Mouse (Mus musculus) hindbrain, embryonic 11.5 days (tissue): ENCODE results near the gene 1700018B08Rik. TPM values are rescaled to one million over a fixed set of nuclear protein-coding genes. Genes with fewer than 3 reads are reported as not detected.

ENCODE experiments used
- ATAC-seq: fragments of 200-750 bp; cut with Nextera tagmentation; 2 replicates; pipeline ENCODE4 v1.8.0; 2017; ENCODE audit warnings: mild to moderate bottlenecking, moderate TSS enrichment, moderate library complexity; ENCODE audit not compliant: low FRiP score
- DNase-seq: peaks from one replicate; pipeline ENCODE4 v3.0.0-alpha.2; 2015; ENCODE audit warnings: low spot score
- H3K27ac ChIP-seq: fragments of 300-500 bp; sonication (generic); 2 replicates; pipeline ENCODE4 v1.5.1; 2014; ENCODE audit warnings: mild to moderate bottlenecking, low read depth, low read length
- H3K27me3 ChIP-seq: fragments of 300-500 bp; sonication (generic); 2 replicates; pipeline ENCODE4 v1.6.1; 2014; ENCODE audit warnings: mild to moderate bottlenecking, low read length, moderate library complexity, mixed read lengths; ENCODE audit not compliant: control insufficient read depth, insufficient read depth
- H3K36me3 ChIP-seq: fragments of 300-500 bp; sonication (generic); 2 replicates; pipeline ENCODE4 v1.6.1; 2014; ENCODE audit warnings: mild to moderate bottlenecking, low read length, moderate library complexity, mixed read lengths; ENCODE audit not compliant: control insufficient read depth, insufficient read depth
- H3K4me1 ChIP-seq: fragments of 300-500 bp; sonication (generic); replicated peaks from 2 replicates; pipeline ENCODE4 v1.6.1; 2014; ENCODE audit warnings: low read length, mixed read lengths; ENCODE audit not compliant: control insufficient read depth, insufficient read depth
- H3K4me2 ChIP-seq: fragments of 300-500 bp; sonication (generic); replicated peaks from 2 replicates; pipeline ENCODE4 v1.6.1; 2014; ENCODE audit warnings: mild to moderate bottlenecking, low read depth, low read length
- H3K4me3 ChIP-seq: fragments of 300-500 bp; sonication (generic); 2 replicates; pipeline ENCODE4 v1.5.1; 2014; ENCODE audit warnings: low read depth, low read length
- H3K9ac ChIP-seq: fragments of 300-500 bp; sonication (generic); 2 replicates; pipeline ENCODE4 v1.6.1; 2014; ENCODE audit warnings: low read depth, low read length
- H3K9me3 ChIP-seq: fragments of 300-500 bp; sonication (generic); 2 replicates; pipeline ENCODE4 v1.6.1; 2016; ENCODE audit warnings: low read length; ENCODE audit not compliant: control insufficient read depth
- WGBS: fragments of 180-500 bp; shearing (Covaris S2); extraction: QIAGEN DNeasy Blood & Tissue Kit; methylation state at CpG from one replicate; pipeline ENCODE4 v1.1.7; 2014; 5-methylcytosine and 5-hydroxymethylcytosine counted together
- polyA plus RNA-seq: library from polyadenylated mRNA; unstranded; fragments of >200 nt; fragmentation: Nextera tagmentation; extraction: Ambion mirVana; gene quantifications from 2 replicates; pipeline ENCODE4 v1.2.1, GENCODE M21; 2014

Gene 1700018B08Rik
- polyA plus RNA-seq, 1 experiment from 2014 or later, result not detected

- Histone ChIP-seq H3K9ac (no peak overlapping the region), H3K4me2 (no peak overlapping the region), H3K4me1 (no peaks in the 10 kb centered on the region; the same call in 1 of the 2 replicates), H3K4me3 (no peak overlapping the region), H3K36me3 (no peaks in the 10 kb centered on the region), H3K9me3 (no peaks in the 10 kb centered on the region), H3K27ac (no peak overlapping the region), H3K27me3 (no peaks in the 10 kb centered on the region)
- DNase-seq (no peak), ATAC-seq (no peak)
- 78% methylated on average over 17 of the region's 17 CpGs for WGBS
These were observed 26.7 kb upstream of the 1700018B08Rik start for GRCm38 (mm10) chr8:121570801-121571200.

DNA sequence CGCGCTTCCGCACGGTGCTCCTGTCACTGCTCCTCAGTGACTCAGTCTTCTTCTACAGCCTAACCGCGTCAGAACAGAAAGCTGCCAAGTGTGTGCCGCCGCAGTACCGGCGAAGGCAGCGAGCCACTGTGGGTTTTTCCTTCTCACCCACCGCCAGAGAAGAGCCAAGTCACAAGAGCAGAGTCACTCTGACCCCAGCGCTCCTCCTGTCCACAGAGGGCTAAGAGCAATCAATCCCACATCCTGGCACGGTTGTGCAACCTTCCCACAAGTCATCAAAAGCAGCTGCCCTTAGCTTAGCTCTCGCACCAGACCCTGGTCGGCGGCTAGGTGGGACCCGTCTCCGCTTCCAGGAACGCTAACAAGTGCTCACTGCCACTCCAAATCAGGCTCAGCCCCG, 26.2 kb upstream of the 1700018B08Rik start:
- Histone ChIP-seq H3K27ac (no peak overlapping the region), H3K4me1 (no peaks in the 10 kb centered on the region; the same call in 1 of the 2 replicates), H3K9ac (no peak overlapping the region), H3K36me3 (no peaks in the 10 kb centered on the region), H3K4me2 (no peak overlapping the region), H3K27me3 (no peaks in the 10 kb centered on the region), H3K4me3 (no peak overlapping the region), H3K9me3 (no peaks in the 10 kb centered on the region)
- DNase-seq (no peak), ATAC-seq (no peak)
- 86% methylated on average over 21 of the region's 21 CpGs for whole genome bisulfite sequencing

DNA sequence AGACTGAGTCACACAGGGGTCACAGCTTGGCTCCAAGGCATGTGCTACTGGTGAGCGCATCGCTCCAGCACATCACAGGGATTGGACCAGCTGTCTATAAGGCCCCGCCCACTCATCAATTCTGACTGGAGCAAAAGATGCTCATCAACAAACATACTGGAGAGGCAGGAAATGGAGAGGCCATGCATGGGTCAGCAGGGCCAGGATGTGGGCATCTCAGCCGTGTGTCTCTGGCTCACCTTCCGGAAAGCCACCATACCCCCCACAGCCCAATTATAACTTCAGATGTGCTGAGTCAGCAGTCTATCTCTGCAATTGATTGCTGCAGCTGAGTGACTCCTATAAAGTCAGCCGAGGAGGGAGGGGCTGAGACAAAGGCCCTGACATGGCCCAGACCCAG, 24.2 kb upstream of the 1700018B08Rik start:
- H3K4me2 ChIP-seq, result no peak overlapping the region
- H3K4me3 ChIP-seq, result no peak overlapping the region
- no peaks in the 10 kb centered on the region for H3K36me3 ChIP-seq
- 71% methylated on average over 6 of the region's 6 CpGs for WGBS
- H3K27me3 ChIP-seq, result no peaks in the 10 kb centered on the region
- 0 out of 2 replicates have a peak, but pooled peaks have one; percentile 26 for ATAC-seq
- no peak overlapping the region for H3K9ac ChIP-seq
- no peaks in the 10 kb centered on the region for H3K9me3 ChIP-seq
- H3K4me1 ChIP-seq, result no peaks in the 10 kb centered on the region; the same call in 1 of the 2 replicates
- no peak overlapping the region for H3K27ac ChIP-seq
- DNase-seq, result peak; percentile 27

DNA sequence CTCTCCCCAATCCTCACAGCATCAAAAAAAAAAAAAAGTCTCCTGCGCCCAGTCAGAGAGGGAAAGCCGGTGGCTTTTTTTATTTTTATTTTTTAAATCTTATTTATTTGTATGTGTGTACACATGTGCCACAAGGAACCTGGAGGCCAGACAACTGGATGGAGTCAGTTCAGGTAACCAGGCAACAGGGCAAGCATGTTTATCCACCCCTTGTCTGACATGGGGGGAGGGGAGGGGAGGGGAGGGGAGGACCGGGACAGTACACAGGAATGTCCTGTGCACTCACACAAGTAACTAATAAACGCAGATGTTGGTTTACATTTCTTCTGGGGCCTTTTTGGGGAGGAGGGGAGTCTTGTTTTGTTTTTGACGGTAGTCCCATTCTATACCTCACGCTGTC, 19.6 kb upstream of the 1700018B08Rik start:
- no peak overlapping the region for H3K4me2 ChIP-seq
- DNase-seq (no peak), ATAC-seq (no peak)
- no peaks in the 10 kb centered on the region for H3K9me3 ChIP-seq
- no peaks in the 10 kb centered on the region for H3K36me3 ChIP-seq
- H3K27me3 ChIP-seq, result no peaks in the 10 kb centered on the region
- H3K9ac ChIP-seq, result no peak overlapping the region
- WGBS, result 68% methylated on average over 6 of the region's 6 CpGs
- H3K4me3 ChIP-seq, result no peak overlapping the region
- no peaks in the 10 kb centered on the region; the same call in 1 of the 2 replicates for H3K4me1 ChIP-seq
- H3K27ac ChIP-seq, result no peak overlapping the region

DNA sequence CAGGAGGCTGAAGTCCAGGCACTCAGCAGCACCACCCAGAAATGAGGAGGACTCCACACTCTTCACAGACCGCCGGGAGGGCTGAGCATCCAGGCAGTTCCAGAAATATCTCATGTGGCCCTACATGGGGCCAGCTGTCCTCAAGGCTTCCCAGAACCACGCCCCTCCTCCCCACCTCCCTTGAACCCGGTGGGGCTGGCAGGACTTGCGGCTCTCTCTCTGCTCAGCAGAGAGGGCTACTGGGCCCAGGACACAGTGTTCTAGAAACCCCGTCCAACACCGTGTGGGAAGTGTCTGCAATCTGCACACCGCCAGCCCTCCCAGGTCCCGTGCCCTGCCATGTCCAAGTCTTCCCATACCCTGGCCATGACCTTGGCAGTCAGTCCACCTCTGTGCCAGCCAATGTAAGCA, 18.8 kb upstream of the 1700018B08Rik start:
- Histone ChIP-seq H3K4me3 (no peak overlapping the region), H3K4me2 (no peak overlapping the region), H3K4me1 (no peaks in the 10 kb centered on the region), H3K9ac (no peak overlapping the region), H3K27ac (no peak overlapping the region), H3K27me3 (no peaks in the 10 kb centered on the region), H3K9me3 (no peaks in the 10 kb centered on the region), H3K36me3 (no peaks in the 10 kb centered on the region)
- DNase-seq, result no peak
- no peak for ATAC-seq
- WGBS, result 82% methylated on average over 9 of the region's 9 CpGs

- DNase-seq (no peak), ATAC-seq (no peak)
- no peak overlapping the region for H3K4me3 ChIP-seq
- no peak overlapping the region for H3K27ac ChIP-seq
- no peaks in the 10 kb centered on the region for H3K36me3 ChIP-seq
- 86% methylated on average over 16 of the region's 16 CpGs for WGBS
- H3K9ac ChIP-seq, result no peak overlapping the region
- no peaks in the 10 kb centered on the region for H3K27me3 ChIP-seq
- no peaks in the 10 kb centered on the region for H3K9me3 ChIP-seq
- H3K4me1 ChIP-seq, result no peaks in the 10 kb centered on the region
- H3K4me2 ChIP-seq, result no peak overlapping the region
These were observed 17.7 kb upstream of the 1700018B08Rik start for GRCm38 (mm10) chr8:121561636-121562345.

- Histone ChIP-seq H3K4me1 (no peaks in the 10 kb centered on the region), H3K4me3 (no peak overlapping the region), H3K9me3 (no peaks in the 10 kb centered on the region), H3K36me3 (no peaks in the 10 kb centered on the region), H3K9ac (no peak overlapping the region), H3K27ac (no peak overlapping the region), H3K27me3 (no peaks in the 10 kb centered on the region), H3K4me2 (no peak overlapping the region)
- 90% methylated on average over 7 of the region's 7 CpGs for WGBS
- DNase-seq (no peak), ATAC-seq (no peak)
These were observed 16.4 kb upstream of the 1700018B08Rik start for GRCm38 (mm10) chr8:121560432-121561100.

DNA sequence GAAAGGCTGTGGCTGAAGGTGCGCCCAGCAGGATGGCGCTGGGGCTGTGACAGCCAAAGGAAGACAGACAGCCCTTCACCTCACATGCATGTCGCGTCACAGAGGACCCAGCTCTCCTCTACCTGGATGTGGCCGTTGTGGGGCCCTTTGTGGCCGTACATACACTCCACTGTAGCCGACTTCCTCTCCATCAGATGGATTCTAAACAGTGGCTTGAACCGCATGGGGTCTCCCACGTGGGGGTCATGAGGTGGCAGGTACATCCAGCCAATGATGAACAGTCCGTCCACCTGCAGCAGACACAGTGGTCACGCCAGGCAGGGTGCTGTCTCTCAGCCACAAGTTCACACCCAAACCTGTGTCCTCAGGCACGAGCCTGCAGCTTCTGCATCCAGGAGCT, 15.7 kb upstream of the 1700018B08Rik start:
- no peaks in the 10 kb centered on the region for H3K9me3 ChIP-seq
- ATAC-seq (no peak), DNase-seq (no peak)
- H3K36me3 ChIP-seq, result no peaks in the 10 kb centered on the region
- no peaks in the 10 kb centered on the region for H3K27me3 ChIP-seq
- no peaks in the 10 kb centered on the region for H3K4me1 ChIP-seq
- no peak overlapping the region for H3K4me2 ChIP-seq
- H3K9ac ChIP-seq, result no peak overlapping the region
- no peak overlapping the region for H3K27ac ChIP-seq
- no peak overlapping the region for H3K4me3 ChIP-seq
- WGBS, result 95% methylated on average over 12 of the region's 12 CpGs

DNA sequence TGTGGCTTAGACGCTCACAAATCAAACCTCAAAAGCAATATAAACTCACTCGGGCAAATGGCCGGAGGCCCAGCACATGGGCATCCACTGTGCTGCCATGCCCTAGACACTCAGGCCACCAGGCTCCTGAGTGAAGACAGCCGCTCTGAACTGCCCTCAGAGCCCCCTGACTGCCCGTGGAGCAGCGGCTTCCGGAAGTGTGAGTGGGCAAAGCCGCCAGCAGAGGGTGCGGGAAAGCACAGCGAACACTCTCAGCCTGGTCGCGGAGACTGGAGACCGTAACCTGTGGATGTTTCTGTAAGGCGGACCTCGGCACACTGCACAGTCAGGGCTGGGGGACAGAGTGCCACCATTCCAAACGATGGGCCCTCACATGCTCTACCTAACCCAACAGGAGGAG, 14.4 kb upstream of the 1700018B08Rik start:
- Histone ChIP-seq H3K9me3 (no peaks in the 10 kb centered on the region), H3K4me2 (no peak overlapping the region), H3K9ac (no peak overlapping the region), H3K27me3 (no peaks in the 10 kb centered on the region), H3K27ac (no peak overlapping the region), H3K4me3 (no peak overlapping the region), H3K4me1 (no peaks in the 10 kb centered on the region), H3K36me3 (no peaks in the 10 kb centered on the region)
- no peak for ATAC-seq
- no peak for DNase-seq
- 94% methylated on average over 16 of the region's 16 CpGs for WGBS
